Mouse (Mus musculus): ENCODE data around the gene Mlxip. TPM values are rescaled to one million over a fixed set of nuclear protein-coding genes. Genes with fewer than 3 reads are reported as not detected.

The Mlxip gene
- polyA plus RNA-seq, 1 experiment from 2014 or later, result 29.1 TPM

DNA sequence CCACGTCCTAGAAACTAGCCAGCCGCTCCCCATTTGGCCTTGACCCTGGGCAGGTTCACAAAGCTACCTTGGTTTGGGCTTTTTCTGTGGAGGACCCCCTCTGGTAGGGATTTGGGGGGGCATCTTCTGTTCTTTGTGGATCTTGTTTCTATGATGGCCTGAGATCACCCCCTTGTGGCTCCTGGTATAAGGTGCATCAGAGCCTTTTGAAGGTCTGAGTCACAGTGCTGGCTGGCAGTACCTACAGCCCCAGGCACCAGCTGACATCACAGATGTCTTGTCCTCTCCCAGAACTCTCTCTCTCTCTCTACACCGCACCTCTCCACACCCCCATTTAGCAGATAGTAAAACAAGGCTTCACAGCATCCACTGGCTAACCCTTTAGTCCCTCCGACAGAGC, 105.1 kb downstream of the Mlxip start:
- DNase-seq (ENCODE audit: low spot score) (no peak), ATAC-seq (replicated peaks; ENCODE audit: low FRiP score, low TSS enrichment, low read depth) (no peak)
- no peak overlapping the region for H3K27ac ChIP-seq (ENCODE audit: low read depth)
- no peak overlapping the region for H3K9ac ChIP-seq (ENCODE audit: low read length)
- H3K4me1 ChIP-seq (replicated peaks; ENCODE audit: control insufficient read depth, insufficient read depth, low read length), result 0 out of 2 replicates have a peak, but pooled peaks cover 3% of the 10 kb centered on the region
- no peak overlapping the region for H3K4me3 ChIP-seq (ENCODE audit: low read depth, low read length)
- no peaks in the 10 kb centered on the region for H3K9me3 ChIP-seq (ENCODE audit: control insufficient read depth, low read length)
- no peak overlapping the region for H3K4me2 ChIP-seq (ENCODE audit: low read length)
- H3K27me3 ChIP-seq (replicated peaks; ENCODE audit: control insufficient read depth, insufficient read depth, low read length), result no peaks in the 10 kb centered on the region
- 41% methylated on average over 4 of the region's 4 CpGs for WGBS
- no peaks in the 10 kb centered on the region for H3K36me3 ChIP-seq (ENCODE audit: control insufficient read depth, insufficient read depth, low read length)

DNA sequence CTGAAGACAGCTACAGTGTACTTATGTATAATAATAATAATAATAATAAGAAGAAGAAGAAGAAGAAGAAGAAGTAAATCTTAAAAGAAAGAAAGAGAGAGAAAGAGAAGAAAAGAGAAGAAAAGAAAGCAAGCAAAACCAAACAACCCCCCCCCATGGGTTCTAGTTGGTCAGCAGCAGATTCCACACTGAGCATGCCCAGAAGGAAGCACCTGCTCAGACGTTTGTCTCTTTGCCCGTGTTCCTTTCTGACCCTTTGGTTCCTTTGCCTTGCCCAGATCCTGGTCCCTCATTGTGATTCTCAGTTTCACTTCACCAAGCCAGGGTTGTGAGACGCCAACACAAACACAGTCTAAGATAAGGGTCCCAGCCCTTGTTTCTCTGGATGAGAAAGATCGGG, 107.4 kb downstream of the Mlxip start:
- no peak for DNase-seq (ENCODE audit: low spot score)
- Histone ChIP-seq H3K4me3 (ENCODE audit: low read depth, low read length) (no peak overlapping the region), H3K9me3 (ENCODE audit: control insufficient read depth, low read length) (no peaks in the 10 kb centered on the region), H3K9ac (ENCODE audit: low read length) (no peak overlapping the region), H3K27me3 (replicated peaks; ENCODE audit: control insufficient read depth, insufficient read depth, low read length) (no peaks in the 10 kb centered on the region), H3K36me3 (ENCODE audit: control insufficient read depth, insufficient read depth, low read length) (no peaks in the 10 kb centered on the region), H3K4me1 (replicated peaks; ENCODE audit: control insufficient read depth, insufficient read depth, low read length) (0 out of 2 replicates have a peak, but pooled peaks cover 3% of the 10 kb centered on the region), H3K27ac (ENCODE audit: low read depth) (no peak overlapping the region), H3K4me2 (ENCODE audit: low read length) (no peak overlapping the region)
- WGBS, result 67% methylated on average over 4 of the region's 4 CpGs
- no peak for ATAC-seq (replicated peaks; ENCODE audit: low FRiP score, low TSS enrichment, low read depth)

Other genes with a start within 250 kb of the Mlxip start
- gene Psmd9, start 225.4 kb upstream of the Mlxip start, polyA plus RNA-seq (2014; fragmentation: Nextera tagmentation; extraction: Ambion mirVana), result 58.6 and 68.4 TPM in 2 replicates
- gene Hpd, start 212.1 kb upstream of the Mlxip start, polyA plus RNA-seq (2014; fragmentation: Nextera tagmentation; extraction: Ambion mirVana), result 1.3 and 1.9 TPM in 2 replicates
- 1.1 and 1.8 TPM in 2 replicates for gene Wdr66, start 142.7 kb upstream of the Mlxip start, polyA plus RNA-seq (2014; fragmentation: Nextera tagmentation; extraction: Ambion mirVana)
- 21.1 and 24.0 TPM in 2 replicates for gene Bcl7a, start 51.0 kb upstream of the Mlxip start, polyA plus RNA-seq (2014; fragmentation: Nextera tagmentation; extraction: Ambion mirVana)
- gene Lrrc43, start 94.5 kb downstream of the Mlxip start, polyA plus RNA-seq (2014; fragmentation: Nextera tagmentation; extraction: Ambion mirVana), result not detected in 2 replicates
- gene Il31, start 94.7 kb downstream of the Mlxip start, polyA plus RNA-seq (2014; fragmentation: Nextera tagmentation; extraction: Ambion mirVana), result not detected in 2 replicates
- gene B3gnt4, start 115.7 kb downstream of the Mlxip start, polyA plus RNA-seq (2014; fragmentation: Nextera tagmentation; extraction: Ambion mirVana), result 0.35 and 0.50 TPM in 2 replicates
- gene Diablo, start 129.4 kb downstream of the Mlxip start, polyA plus RNA-seq (2014; fragmentation: Nextera tagmentation; extraction: Ambion mirVana), result 107 and 121 TPM in 2 replicates
- 13.7 and 16.4 TPM in 2 replicates for gene Gm49027, start 130.7 kb downstream of the Mlxip start, polyA plus RNA-seq (2014; fragmentation: Nextera tagmentation; extraction: Ambion mirVana)
- gene Vps33a, start 178.2 kb downstream of the Mlxip start, polyA plus RNA-seq (2014; fragmentation: Nextera tagmentation; extraction: Ambion mirVana), result 28.9 and 29.9 TPM in 2 replicates